Mouse (Mus musculus) gastrocnemius, postnatal 14 days (tissue): ENCODE results near the gene Igfals. TPM values are rescaled to one million over a fixed set of nuclear protein-coding genes. Genes with fewer than 3 reads are reported as not detected.

Experiments
- DNase-seq: peaks from one replicate; pipeline ENCODE4 v3.0.0; 2021; ENCODE audit warnings: mixed read lengths
- intact Hi-C: fragments of 180-260 bp; cut with DNase I; formaldehyde crosslinking; loops from one replicate; pipeline ENCODE4 v1.15.1; 2025; ENCODE audit warnings: low total_unique reads
- total RNA-seq, 2 experiments: library from RNA; stranded (reverse); gene quantifications; 2 replicates each; pipeline ENCODE4 v1.2.3; 2021

Igfals gene
- total RNA-seq, 2 experiments from 2014 or later, result 2.9 TPM

GRCm38 (mm10) chr17:24857831-24858470, 7.8 kb upstream of the Igfals start:
- intact Hi-C loops, result no loop called here
- DNase-seq, result no peak

- DNase-seq, result no peak
- intact Hi-C loops, result no loop called here
These were observed 6.8 kb upstream of the Igfals start for GRCm38 (mm10) chr17:24858967-24859366.

GRCm38 (mm10) chr17:24860076-24860475, 5.7 kb upstream of the Igfals start:
- no peak for DNase-seq
- intact Hi-C loops, result no loop called here

- DNase-seq, result no peak
- intact Hi-C loops, result no loop called here
These were observed 4.0 kb upstream of the Igfals start for GRCm38 (mm10) chr17:24861785-24862184.

- DNase-seq, result no peak
These were observed 2.1 kb downstream of the Igfals start for GRCm38 (mm10) chr17:24867914-24868313.

GRCm38 (mm10) chr17:24873695-24874404, 8.1 kb downstream of the Igfals start:
- intact Hi-C loops, result no loop called here
- DNase-seq, result no peak

More at GRCm38 (mm10) chr17:24867914-24868313, 2.1 kb downstream of the Igfals start:
- intact Hi-C loops, result no loop called here

- intact Hi-C loops, result no loop called here
- DNase-seq, result no peak
These were observed 8.6 kb downstream of the Igfals start for GRCm38 (mm10) chr17:24874405-24874745.

- no peak for DNase-seq
- intact Hi-C loops, result no loop called here
These were observed 9.2 kb downstream of the Igfals start for GRCm38 (mm10) chr17:24874989-24875388.

- peak; percentile 65 for DNase-seq
- intact Hi-C loops, result no loop called here
These were observed 11.7 kb downstream of the Igfals start for GRCm38 (mm10) chr17:24877336-24878116.

- peak; percentile 74 for DNase-seq
- intact Hi-C loops, result no loop called here
These were observed 12.3 kb downstream of the Igfals start for GRCm38 (mm10) chr17:24878117-24878397.

- intact Hi-C loops, result no loop called here
- no peak for DNase-seq
These were observed 12.7 kb downstream of the Igfals start for GRCm38 (mm10) chr17:24878531-24878930.

- intact Hi-C loops, result loop anchor here (5.0 kb wide), 1 partner anchor 140 kb away; no protein-coding TSS in a partner anchor
These were observed 16.1 kb downstream of the Igfals start for GRCm38 (mm10) chr17:24881738-24882440.

GRCm38 (mm10) chr17:24884391-24884790, 18.6 kb downstream of the Igfals start:
- DNase-seq, result no peak
- intact Hi-C loops, result loop anchor here (5.0 kb wide), 1 partner anchor 142 kb away; no protein-coding TSS in a partner anchor

More at GRCm38 (mm10) chr17:24881738-24882440, 16.1 kb downstream of the Igfals start:
- peak; percentile 50 for DNase-seq

- no peak for DNase-seq
- intact Hi-C loops, result no loop called here
These were observed 19.7 kb downstream of the Igfals start for GRCm38 (mm10) chr17:24885356-24886133.

GRCm38 (mm10) chr17:24886134-24886931, 20.5 kb downstream of the Igfals start, which contains the start of the genes Nubp2 and Spsb3:
Gene Nubp2, minus strand, starts transcription at chr17:24886349.
Gene Spsb3, plus strand, starts transcription at chr17:24886643.
- intact Hi-C loops, result no loop called here
- DNase-seq, result peak; percentile 99

GRCm38 (mm10) chr17:24886932-24887271, 21.1 kb downstream of the Igfals start:
- DNase-seq, result no peak
- intact Hi-C loops, result no loop called here

GRCm38 (mm10) chr17:24887291-24888080, 21.7 kb downstream of the Igfals start:
- no peak for DNase-seq
- intact Hi-C loops, result no loop called here

- no peak for DNase-seq
- intact Hi-C loops, result no loop called here
These were observed 23.1 kb downstream of the Igfals start for GRCm38 (mm10) chr17:24888862-24889261.
